Mouse (Mus musculus): ENCODE data around the gene Cntfr.

The Cntfr gene

GRCm38 (mm10) chr4:41618916-41619746 is 77.8 kb downstream of the Cntfr start:
- DNase-seq (ENCODE audit: low read depth in 1 of 2, low spot score in 2 of 2), result no peak

DNA sequence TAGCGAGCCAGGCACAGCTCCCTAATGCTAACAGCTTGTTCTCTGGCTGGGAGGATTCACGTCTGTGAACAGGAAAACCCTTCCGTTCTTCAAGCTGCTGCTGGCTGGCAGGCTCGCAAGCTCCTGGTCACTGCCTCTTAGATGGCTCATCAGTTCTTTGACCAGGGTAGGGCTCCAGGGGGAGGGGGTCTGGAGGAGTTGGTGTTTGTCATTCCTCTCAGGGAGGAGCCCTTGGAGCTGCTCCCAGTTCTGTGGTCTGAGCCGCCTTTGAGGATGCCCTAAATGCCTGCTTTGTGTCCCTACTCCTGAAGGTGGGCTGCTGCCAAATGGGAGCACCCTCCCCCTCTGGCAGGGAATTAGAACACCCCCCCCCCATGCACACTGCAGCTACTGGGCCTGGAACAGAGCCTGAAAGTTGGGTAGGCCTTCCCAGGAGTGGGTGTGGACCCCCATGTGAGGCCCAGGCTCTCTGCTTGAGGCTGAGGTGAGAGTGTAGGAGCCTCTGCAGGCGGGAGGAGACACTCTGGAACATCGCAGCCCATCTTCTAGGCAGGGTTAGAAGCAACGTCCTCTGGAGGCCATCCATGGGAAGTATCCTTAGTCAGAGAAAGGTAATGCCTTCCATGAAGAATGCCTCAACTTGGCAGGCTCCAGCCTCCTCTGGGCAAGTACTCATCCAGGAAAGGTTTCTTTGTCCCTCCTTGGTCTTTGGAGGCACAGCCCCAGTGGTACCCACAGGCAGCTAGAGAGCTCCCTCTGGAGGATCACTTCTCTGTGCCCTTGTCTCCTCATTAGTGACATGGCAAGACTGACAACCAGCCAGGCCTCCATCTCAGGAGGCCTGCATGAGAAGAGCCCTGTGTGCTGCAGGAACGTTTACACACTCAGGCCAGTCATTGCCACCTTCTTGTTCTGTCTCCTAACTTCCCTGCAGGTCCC is 81.0 kb downstream of the Cntfr start:
- no peak for DNase-seq (ENCODE audit: low read depth in 1 of 2, low spot score in 2 of 2)

- peak; percentile 14 to 44 for DNase-seq (ENCODE audit: low read depth in 1 of 2, low spot score in 2 of 2)
Observed at GRCm38 (mm10) chr4:41614156-41614555, 82.7 kb downstream of the Cntfr start.

GRCm38 (mm10) chr4:41612166-41612565 is 84.7 kb downstream of the Cntfr start:
- no peak for DNase-seq (ENCODE audit: low read depth in 1 of 2, low spot score in 2 of 2)

GRCm38 (mm10) chr4:41610594-41610980 is 86.3 kb downstream of the Cntfr start:
- no peak for DNase-seq (ENCODE audit: low read depth in 1 of 2, low spot score in 2 of 2)

GRCm38 (mm10) chr4:41609681-41610593 is 87.0 kb downstream of the Cntfr start:
- DNase-seq (ENCODE audit: low read depth in 1 of 2, low spot score in 2 of 2), result no peak
